Mouse (Mus musculus) left cerebral cortex, postnatal 36 days (tissue): ENCODE measurements around the gene Synpo2l. TPM values are rescaled to one million over a fixed set of nuclear protein-coding genes. Genes with fewer than 3 reads are reported as not detected.
"Not testable (repeated sequence)": the region's sequence is repeated elsewhere in the genome, so short reads cannot be mapped to it uniquely, and the experiment has no call there.

Experiments used
- DNase-seq, 2 experiments: peaks; one replicate each; pipeline ENCODE4 v3.0.0; 2021 to 2022; ENCODE audit warnings: low spot score in 2 of 2, mixed read lengths in 1 of 2
- intact Hi-C: fragments of 180-260 bp; cut with DNase I; formaldehyde crosslinking; loops from one replicate; pipeline ENCODE4 v1.15.1; 2025
- total RNA-seq, 2 experiments: library from RNA; stranded (reverse); gene quantifications; 2 replicates each; pipeline ENCODE4 v1.2.3; 2021

The Synpo2l gene
- total RNA-seq, 2 experiments from 2014 or later, result 0.27 to 0.34 TPM

GRCm38 (mm10) chr14:20651722-20652256, 16.4 kb downstream of the Synpo2l start:
- DNase-seq, result no peak

GRCm38 (mm10) chr14:20651000-20651399, 17.2 kb downstream of the Synpo2l start:
- intact Hi-C loops, result no loop called here
- no peak for DNase-seq

More at GRCm38 (mm10) chr14:20651722-20652256, 16.4 kb downstream of the Synpo2l start:
- intact Hi-C loops, result no loop called here

- intact Hi-C loops, result no loop called here
- DNase-seq, result no peak
These were observed 21.8 kb downstream of the Synpo2l start for GRCm38 (mm10) chr14:20646381-20646780.

GRCm38 (mm10) chr14:20645547-20645946, 22.6 kb downstream of the Synpo2l start:
- no peak for DNase-seq
- intact Hi-C loops, result no loop called here

- intact Hi-C loops, result loop anchor here (5.0 kb wide), 2 partner anchors 44 to 64 kb away; no protein-coding TSS in a partner anchor
- DNase-seq, result no peak
These were observed 26.7 kb downstream of the Synpo2l start for GRCm38 (mm10) chr14:20641438-20641875.

- peak; percentile 94 to 97 for DNase-seq
- intact Hi-C loops, result loop anchor here (5.0 kb wide), 2 partner anchors 44 to 64 kb away; no protein-coding TSS in a partner anchor
These were observed 27.3 kb downstream of the Synpo2l start, which contains the start of gene Usp54 for GRCm38 (mm10) chr14:20640644-20641437. Gene Usp54 (minus strand): TSS chr14:20641063.

GRCm38 (mm10) chr14:20639918-20640619, 28.1 kb downstream of the Synpo2l start:
- DNase-seq, result no peak
- intact Hi-C loops, result loop anchor here (5.0 kb wide), 2 partner anchors 43 to 63 kb away; no protein-coding TSS in a partner anchor

- intact Hi-C loops, result no loop called here
- DNase-seq, result no peak
These were observed 29.5 kb downstream of the Synpo2l start for GRCm38 (mm10) chr14:20638702-20639101.

GRCm38 (mm10) chr14:20637818-20638574, 30.2 kb downstream of the Synpo2l start:
- no peak for DNase-seq
- intact Hi-C loops, result no loop called here

GRCm38 (mm10) chr14:20636968-20637367, 31.2 kb downstream of the Synpo2l start:
- intact Hi-C loops, DNase-seq: not testable (repeated sequence)

- no peak for DNase-seq
- intact Hi-C loops, result no loop called here
These were observed 32.6 kb downstream of the Synpo2l start for GRCm38 (mm10) chr14:20635546-20635945.

GRCm38 (mm10) chr14:20631253-20631652, 36.9 kb downstream of the Synpo2l start:
- intact Hi-C loops, result no loop called here

GRCm38 (mm10) chr14:20626971-20627370, 41.2 kb downstream of the Synpo2l start:
- no peak for DNase-seq
- intact Hi-C loops, result no loop called here

More at GRCm38 (mm10) chr14:20631253-20631652, 36.9 kb downstream of the Synpo2l start:
- no peak for DNase-seq

- intact Hi-C loops, result no loop called here
- no peak for DNase-seq
These were observed 41.7 kb downstream of the Synpo2l start for GRCm38 (mm10) chr14:20626447-20626846.

- intact Hi-C loops, result no loop called here
- no peak for DNase-seq
These were observed 45.2 kb downstream of the Synpo2l start for GRCm38 (mm10) chr14:20622907-20623306.

- no peak for DNase-seq
- intact Hi-C loops, result no loop called here
These were observed 45.7 kb downstream of the Synpo2l start for GRCm38 (mm10) chr14:20622412-20622811.

GRCm38 (mm10) chr14:20621903-20622302, 46.3 kb downstream of the Synpo2l start:
- intact Hi-C loops, result no loop called here
- no peak for DNase-seq

- intact Hi-C loops, result no loop called here
These were observed 49.0 kb downstream of the Synpo2l start for GRCm38 (mm10) chr14:20619131-20619530.

GRCm38 (mm10) chr14:20618211-20618610, 49.9 kb downstream of the Synpo2l start:
- DNase-seq, result no peak
- intact Hi-C loops, result no loop called here

More at GRCm38 (mm10) chr14:20619131-20619530, 49.0 kb downstream of the Synpo2l start:
- DNase-seq, result no peak
